Mouse (Mus musculus) small intestine, adult 10 weeks (tissue): ENCODE data around the gene Map3k7. TPM values are rescaled to one million over a fixed set of nuclear protein-coding genes. Genes with fewer than 3 reads are reported as not detected.

Experiments used
- polyA plus RNA-seq: library from polyadenylated mRNA; stranded (reverse); fragments of 350-450 nt; fragmentation: Illumina TruSeq; extraction: RNeasy Lipid Tissue Mini Kit (QIAGEN cat#74804); gene quantifications from one replicate; pipeline ENCODE4 v1.2.3, GENCODE M21; 2014; ENCODE audit warnings: low replicate concordance

Map3k7 gene
- polyA plus RNA-seq: 41.8 TPM

DNA sequence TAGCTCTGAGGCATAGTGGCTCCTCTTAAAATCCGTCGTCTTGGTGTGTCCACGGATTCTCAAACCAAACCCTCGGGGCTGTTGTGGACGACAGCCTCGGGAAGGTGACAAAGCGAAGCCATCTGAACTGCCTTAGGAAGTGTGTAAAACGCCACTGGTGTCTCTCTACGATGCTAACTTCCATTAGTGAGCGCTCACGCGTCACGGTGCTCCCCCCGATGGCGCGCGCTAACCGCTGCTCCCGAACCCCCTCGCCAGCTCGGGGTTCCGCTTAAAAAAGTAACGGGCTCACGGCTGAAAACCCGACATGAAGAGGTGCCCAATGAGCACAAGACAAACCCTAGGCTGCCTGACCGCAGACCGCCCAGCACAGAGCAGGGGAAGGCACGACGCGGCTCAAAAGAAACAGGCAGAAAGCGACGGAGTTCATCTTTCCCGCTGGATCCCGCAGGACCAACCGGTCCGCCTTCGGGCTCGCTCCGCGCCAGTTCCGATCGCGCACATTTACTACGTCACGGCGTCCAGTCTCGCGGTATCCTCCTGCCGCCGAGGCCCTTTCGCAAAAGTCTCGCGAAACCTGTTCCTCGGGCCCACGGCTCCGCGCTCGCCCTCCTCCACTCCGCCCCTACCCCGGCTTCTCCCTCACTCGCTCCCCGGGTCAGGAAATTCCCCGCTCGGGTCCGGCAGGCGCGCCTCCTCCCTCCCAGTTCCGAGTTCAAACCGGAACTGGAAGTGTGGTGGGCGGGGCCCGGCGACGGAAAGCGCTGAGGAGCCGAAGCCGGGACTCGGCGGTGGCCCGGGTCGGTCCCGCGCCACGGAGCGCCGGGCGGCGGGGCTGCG, at the start of gene Map3k7:
Gene Map3k7, plus strand, starts transcription at position 744 of the 840 bp plus-strand sequence.

